Mouse (Mus musculus) embryonic facial prominence, embryonic 15.5 days (tissue): ENCODE results near the gene Gm44596. TPM values are rescaled to one million over a fixed set of nuclear protein-coding genes. Genes with fewer than 3 reads are reported as not detected.

ENCODE experiments used
- ATAC-seq: fragments of 200-750 bp; cut with Nextera tagmentation; 2 replicates; pipeline ENCODE4 v1.8.0; 2017; ENCODE audit warnings: low read depth, moderate TSS enrichment; ENCODE audit not compliant: insufficient number of reproducible peaks, low FRiP score, low TSS enrichment
- H3K27ac ChIP-seq: fragments of 300-500 bp; sonication (generic); replicated peaks from 2 replicates; pipeline ENCODE4 v1.5.1; 2015; ENCODE audit warnings: mild to moderate bottlenecking, inconsistent platforms
- H3K27me3 ChIP-seq: fragments of 300-500 bp; sonication (generic); 2 replicates; pipeline ENCODE4 v1.6.1; 2015; ENCODE audit warnings: inconsistent platforms
- H3K36me3 ChIP-seq: fragments of 300-500 bp; sonication (generic); 2 replicates; pipeline ENCODE4 v1.6.1; 2015; ENCODE audit warnings: mild to moderate bottlenecking, inconsistent platforms
- H3K4me1 ChIP-seq: fragments of 300-500 bp; sonication (generic); 2 replicates; pipeline ENCODE4 v1.6.1; 2015; ENCODE audit warnings: inconsistent platforms
- H3K4me2 ChIP-seq: fragments of 300-500 bp; sonication (generic); replicated peaks from 2 replicates; pipeline ENCODE4 v1.6.1; 2015; ENCODE audit warnings: mild to moderate bottlenecking, inconsistent platforms
- H3K4me3 ChIP-seq: fragments of 300-500 bp; sonication (generic); replicated peaks from 2 replicates; pipeline ENCODE4 v1.5.1; 2015; ENCODE audit warnings: mild to moderate bottlenecking, inconsistent platforms
- H3K9ac ChIP-seq: fragments of 300-500 bp; sonication (generic); 2 replicates; pipeline ENCODE4 v1.6.1; 2015; ENCODE audit warnings: inconsistent platforms
- H3K9me3 ChIP-seq: fragments of 300-500 bp; sonication (generic); replicated peaks from 2 replicates; pipeline ENCODE4 v1.6.1; 2016; ENCODE audit warnings: inconsistent platforms
- whole genome bisulfite sequencing: fragments of 180-500 bp; shearing (Covaris S2); methylation state at CpG from one replicate; pipeline ENCODE4 v1.1.7; 2015; 5-methylcytosine and 5-hydroxymethylcytosine counted together
- polyA plus RNA-seq: library from polyadenylated mRNA; unstranded; fragments of >200 nt; fragmentation: Nextera tagmentation; extraction: Ambion mirVana; gene quantifications from 2 replicates; pipeline ENCODE4 v1.2.1, GENCODE M21; 2015

Gm44596 gene
- polyA plus RNA-seq, 1 experiment from 2014 or later: not detected

DNA sequence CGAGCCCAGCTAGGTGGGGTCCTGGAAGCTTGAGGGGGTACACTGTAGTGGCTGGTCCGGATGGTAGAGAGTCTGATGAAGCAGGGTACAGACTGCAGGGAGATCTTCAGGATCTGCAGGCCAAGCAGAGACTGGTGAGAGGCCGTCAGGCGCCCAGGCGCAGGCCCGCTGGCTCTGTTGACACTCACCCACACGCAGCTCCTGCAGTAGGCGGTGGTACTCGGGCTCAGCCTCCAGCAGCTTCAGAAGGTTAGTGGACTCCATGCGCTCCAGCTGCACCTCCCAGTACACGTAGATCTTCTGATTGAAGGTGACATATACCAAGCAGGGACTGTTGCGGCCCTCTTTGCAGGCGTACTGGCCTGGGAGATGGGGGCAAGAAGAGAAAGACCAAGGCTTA lies 35.0 kb downstream of the Gm44596 start:
- Histone ChIP-seq H3K4me1 (no peaks in the 10 kb centered on the region), H3K4me3 (no peak overlapping the region), H3K27ac (no peak overlapping the region), H3K27me3 (no peaks in the 10 kb centered on the region), H3K36me3 (peaks cover 75% of the 10 kb centered on the region), H3K9me3 (no peaks in the 10 kb centered on the region), H3K4me2 (no peak overlapping the region), H3K9ac (no peak overlapping the region)
- ATAC-seq: no peak
- 93% methylated on average over 13 of the region's 13 CpGs for WGBS

DNA sequence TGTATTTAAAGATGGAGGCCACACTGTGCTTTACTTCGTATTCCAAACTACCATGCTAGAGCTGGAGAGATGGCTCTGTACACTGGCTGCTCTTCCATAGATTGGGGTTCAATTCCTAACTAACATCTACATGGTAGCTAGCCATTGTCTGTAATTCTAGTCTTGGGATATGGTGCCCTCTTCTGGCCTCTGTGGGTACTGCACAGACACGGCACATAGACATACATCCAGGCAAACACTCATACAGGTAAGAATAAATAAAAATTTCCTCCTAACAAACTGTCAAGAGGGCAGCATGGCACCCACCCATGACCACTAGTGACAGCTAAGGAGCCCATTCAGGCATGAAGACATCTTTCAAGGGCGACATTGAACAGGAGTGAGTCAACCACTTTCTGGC lies 35.8 kb downstream of the Gm44596 start:
- no peak overlapping the region for H3K27ac ChIP-seq
- no peaks in the 10 kb centered on the region for H3K27me3 ChIP-seq
- WGBS: 13% methylated on average over 3 of the region's 3 CpGs
- no peak overlapping the region for H3K4me3 ChIP-seq
- no peak overlapping the region for H3K9ac ChIP-seq
- no peaks in the 10 kb centered on the region for H3K4me1 ChIP-seq
- peaks cover 75% of the 10 kb centered on the region for H3K36me3 ChIP-seq
- no peak for ATAC-seq
- no peak overlapping the region for H3K4me2 ChIP-seq
- no peaks in the 10 kb centered on the region for H3K9me3 ChIP-seq

- no peak overlapping the region for H3K27ac ChIP-seq
- H3K4me1 ChIP-seq: no peaks in the 10 kb centered on the region
- peaks cover 35% of the 10 kb centered on the region for H3K36me3 ChIP-seq
- H3K9ac ChIP-seq: no peak overlapping the region
- ATAC-seq: no peak
- H3K9me3 ChIP-seq: no peaks in the 10 kb centered on the region
- H3K4me3 ChIP-seq: no peak overlapping the region
- H3K4me2 ChIP-seq: no peak overlapping the region
- WGBS: 84% methylated on average over 5 of the region's 5 CpGs
- H3K27me3 ChIP-seq: no peaks in the 10 kb centered on the region
Observed at GRCm38 (mm10) chr6:128416169-128416568, 40.9 kb downstream of the Gm44596 start.

DNA sequence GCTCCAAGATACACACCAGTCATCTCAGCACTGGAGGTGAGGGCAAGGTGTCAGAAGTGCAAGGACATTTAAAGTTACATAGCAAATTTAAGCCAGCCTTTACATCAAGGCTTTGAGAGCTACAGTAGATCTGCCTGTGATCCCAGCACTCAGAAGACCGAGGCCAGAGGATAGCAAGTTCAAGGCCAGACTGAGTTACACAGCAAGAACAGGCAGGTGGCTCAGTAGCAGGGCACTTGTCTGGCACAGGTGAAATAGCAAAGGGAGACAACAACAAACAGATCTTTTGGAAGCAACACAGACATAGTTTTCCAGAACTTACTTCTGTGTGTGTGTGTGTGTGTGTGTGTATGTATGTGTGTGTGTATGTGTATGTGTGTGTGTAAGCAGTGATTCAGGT lies 42.8 kb downstream of the Gm44596 start:
- 90% methylated on average over 1 of the region's 1 CpGs for WGBS
- ATAC-seq: no peak
- H3K9me3 ChIP-seq: no peaks in the 10 kb centered on the region
- no peaks in the 10 kb centered on the region for H3K4me1 ChIP-seq
- peaks cover 16% of the 10 kb centered on the region for H3K36me3 ChIP-seq
- no peak overlapping the region for H3K4me2 ChIP-seq
- H3K27me3 ChIP-seq: no peaks in the 10 kb centered on the region
- no peak overlapping the region for H3K27ac ChIP-seq
- no peak overlapping the region for H3K9ac ChIP-seq
- H3K4me3 ChIP-seq: no peak overlapping the region

- ATAC-seq: no peak
- Histone ChIP-seq H3K27ac (no peak overlapping the region), H3K36me3 (peaks cover 7% of the 10 kb centered on the region; the same call in 1 of the 2 replicates), H3K4me1 (peaks cover 6% of the 10 kb centered on the region), H3K9me3 (no peaks in the 10 kb centered on the region), H3K9ac (no peak overlapping the region), H3K4me2 (no peak overlapping the region), H3K4me3 (no peak overlapping the region), H3K27me3 (no peaks in the 10 kb centered on the region)
- 95% methylated on average over 2 of the region's 2 CpGs for WGBS
Observed at GRCm38 (mm10) chr6:128421036-128421435, 45.7 kb downstream of the Gm44596 start.

DNA sequence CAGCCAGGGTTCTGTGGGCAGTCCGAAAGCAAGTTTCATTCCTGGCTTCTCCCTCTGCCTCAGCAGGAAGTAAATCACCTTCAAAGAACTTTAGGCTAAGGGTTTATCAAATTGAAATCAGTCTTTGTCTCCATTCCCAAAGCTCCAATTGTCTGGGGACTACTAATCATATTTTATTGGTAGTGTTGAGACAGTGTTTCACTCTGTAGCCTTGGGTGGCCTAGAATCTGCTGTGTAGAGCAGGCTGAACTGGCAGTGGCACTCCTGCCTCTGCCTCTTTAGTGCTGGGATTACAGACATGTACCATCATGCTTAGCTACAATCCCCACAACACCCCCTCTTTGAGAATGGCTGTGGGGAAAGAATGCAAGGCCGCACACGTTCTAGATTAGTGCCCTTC lies 46.2 kb downstream of the Gm44596 start:
- Histone ChIP-seq H3K36me3 (peaks cover 7% of the 10 kb centered on the region; the same call in 1 of the 2 replicates), H3K4me2 (no peak overlapping the region), H3K27ac (no peak overlapping the region), H3K9me3 (no peaks in the 10 kb centered on the region), H3K4me1 (peaks cover 6% of the 10 kb centered on the region), H3K27me3 (no peaks in the 10 kb centered on the region), H3K4me3 (no peak overlapping the region), H3K9ac (no peak overlapping the region)
- ATAC-seq: no peak
- WGBS: 85% methylated on average over 3 of the region's 3 CpGs

DNA sequence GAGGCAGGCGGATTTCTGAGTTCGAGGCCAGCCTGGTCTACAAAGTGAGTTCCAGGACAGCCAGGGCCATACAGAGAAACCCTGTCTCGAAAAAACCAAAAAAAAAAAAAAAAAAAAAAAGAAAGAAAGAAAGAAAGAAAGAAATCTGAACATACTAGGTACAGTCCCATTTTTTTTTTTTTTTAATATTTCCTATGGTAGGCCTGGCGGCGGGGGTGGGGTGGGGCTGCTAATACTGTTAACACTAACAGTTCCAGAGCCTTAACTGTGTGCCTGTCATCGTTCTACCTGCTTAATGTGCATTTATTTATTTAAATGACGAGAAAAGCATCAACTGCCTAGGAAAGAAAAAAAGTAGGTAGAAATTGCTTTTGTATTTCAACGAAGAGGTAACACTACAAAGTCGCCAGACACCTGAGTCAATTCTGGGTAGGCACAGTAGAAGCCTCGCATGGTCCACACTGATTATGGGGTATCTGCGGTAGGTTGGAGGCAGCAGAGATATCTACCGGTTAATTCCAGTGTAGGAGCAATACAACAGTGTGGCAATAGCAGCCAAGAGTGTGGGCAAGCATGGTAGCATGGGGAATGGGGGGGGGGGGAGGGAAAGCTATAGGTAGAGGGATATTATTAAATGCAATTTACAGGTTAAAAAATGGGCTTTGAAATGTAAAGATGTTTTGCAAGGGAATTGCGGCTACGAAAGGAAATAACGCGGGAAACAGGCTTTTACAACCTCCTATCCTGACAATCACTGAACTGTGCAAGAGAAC lies 48.4 kb downstream of the Gm44596 start:
- Histone ChIP-seq H3K4me1 (peaks cover 6% of the 10 kb centered on the region), H3K9me3 (no peaks in the 10 kb centered on the region), H3K27ac (peak overlapping the region; percentile 98), H3K4me2 (peak overlapping the region; percentile 55), H3K4me3 (peak overlapping the region; percentile 70), H3K36me3 (peaks cover 16% of the 10 kb centered on the region), H3K9ac (peak overlapping the region; percentile 69; the same call in 1 of the 2 replicates), H3K27me3 (no peaks in the 10 kb centered on the region)
- 39% methylated on average over 15 of the region's 16 CpGs for WGBS
- no peak for ATAC-seq

DNA sequence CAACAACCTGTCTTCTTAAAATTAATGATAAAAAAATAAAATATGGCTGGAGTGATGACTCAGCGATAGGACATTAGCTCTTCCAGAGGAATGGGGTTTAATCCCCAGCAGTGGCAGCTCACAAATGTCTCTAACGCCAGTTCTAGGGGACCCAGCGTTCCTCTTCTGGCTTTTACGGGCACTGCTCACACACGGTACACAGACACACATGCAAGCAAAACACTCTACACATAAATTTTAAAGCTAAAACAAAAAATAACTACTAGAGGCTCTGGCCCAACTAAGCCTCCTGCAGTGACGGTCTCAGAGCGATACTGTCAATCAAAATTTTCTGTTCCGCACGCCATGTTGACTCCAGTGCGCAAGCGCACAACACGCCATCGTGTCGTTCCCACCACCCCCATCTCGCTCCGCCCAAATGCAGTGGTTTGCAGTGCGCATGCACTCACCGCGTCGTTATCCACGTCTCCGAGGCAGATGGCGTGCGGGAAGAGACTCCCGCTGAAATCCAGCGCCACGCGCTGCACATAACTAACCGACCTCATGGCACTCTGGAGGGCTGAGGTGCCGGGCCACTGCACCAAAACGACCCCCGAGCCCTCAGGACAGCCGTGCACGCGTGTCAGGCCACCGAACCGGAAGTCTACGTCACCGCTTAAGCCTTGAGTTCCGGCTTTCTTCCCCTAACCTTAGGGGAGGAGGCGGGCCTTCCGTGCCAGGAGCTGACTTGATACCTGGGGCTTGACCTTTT lies 49.1 kb downstream of the Gm44596 start, which contains the start of gene Itfg2:
Gene Itfg2 (minus strand): TSS at position 663 of the 751 bp plus-strand sequence.
- Histone ChIP-seq H3K36me3 (peaks cover 21% of the 10 kb centered on the region), H3K9me3 (no peaks in the 10 kb centered on the region), H3K4me3 (peak within 1 kb of the TSS; percentile 70), H3K27ac (peak within 1 kb of the TSS; percentile 98), H3K9ac (peak within 1 kb of the TSS; percentile 69), H3K4me1 (peaks cover 6% of the 10 kb centered on the region), H3K4me2 (peak within 1 kb of the TSS; percentile 55), H3K27me3 (no peaks in the 10 kb centered on the region)
- ATAC-seq: peak; percentile 94
- under 1% methylated on average over 42 of the region's 42 CpGs for WGBS

DNA sequence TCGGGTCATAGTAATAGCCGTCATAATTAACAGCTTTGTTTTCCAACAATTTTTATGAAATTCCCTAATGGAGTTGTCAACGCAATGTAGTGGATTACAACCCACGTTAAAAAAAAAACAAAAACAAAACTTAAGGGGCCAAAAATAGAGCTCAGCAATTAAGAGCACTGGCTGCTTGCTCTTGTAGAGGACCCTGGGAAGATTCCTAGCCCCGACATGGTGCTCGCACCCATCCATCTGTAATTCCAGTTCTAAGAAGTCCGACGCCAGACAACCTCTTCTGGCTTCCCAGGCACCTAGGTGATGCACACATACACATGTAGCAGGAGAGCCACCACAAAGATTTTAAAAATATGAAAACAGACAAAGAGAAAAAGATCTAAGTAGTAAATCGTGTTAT lies 49.7 kb downstream of the Gm44596 start:
- Histone ChIP-seq H3K27ac (peak overlapping the region; percentile 98), H3K9ac (peak overlapping the region; percentile 69), H3K4me3 (peak overlapping the region; percentile 70), H3K27me3 (no peaks in the 10 kb centered on the region), H3K4me2 (peak overlapping the region; percentile 55), H3K36me3 (peaks cover 23% of the 10 kb centered on the region), H3K9me3 (no peaks in the 10 kb centered on the region), H3K4me1 (peaks cover 6% of the 10 kb centered on the region)
- WGBS: 17% methylated on average over 9 of the region's 9 CpGs
- no peak for ATAC-seq

DNA sequence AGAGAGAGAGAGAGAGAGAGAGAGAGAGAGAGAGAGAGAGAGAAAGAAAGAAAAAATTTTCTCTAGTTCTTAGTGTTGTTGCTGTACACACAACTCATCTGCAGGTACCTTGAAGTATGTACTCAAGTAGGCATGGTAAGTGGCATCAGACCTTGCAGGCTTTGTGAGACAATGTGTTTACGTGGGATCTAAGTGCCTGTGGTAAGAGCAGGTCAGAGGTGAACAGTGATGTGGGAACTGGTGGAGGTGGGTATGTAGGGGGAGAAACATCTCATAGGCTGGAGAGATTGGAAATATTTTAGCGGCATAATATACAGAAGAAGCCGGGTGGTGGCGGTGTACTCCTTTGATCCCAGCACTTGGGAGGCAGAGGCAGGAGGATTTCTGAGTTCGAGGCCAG lies 52.3 kb downstream of the Gm44596 start:
- H3K4me1 ChIP-seq: peaks cover 6% of the 10 kb centered on the region
- H3K9me3 ChIP-seq: no peaks in the 10 kb centered on the region
- H3K4me2 ChIP-seq: no peak overlapping the region
- no peak for ATAC-seq
- H3K36me3 ChIP-seq: peaks cover 46% of the 10 kb centered on the region
- H3K27me3 ChIP-seq: no peaks in the 10 kb centered on the region
- no peak overlapping the region for H3K4me3 ChIP-seq
- no peak overlapping the region for H3K27ac ChIP-seq
- WGBS: 89% methylated on average over 5 of the region's 5 CpGs
- H3K9ac ChIP-seq: no peak overlapping the region

DNA sequence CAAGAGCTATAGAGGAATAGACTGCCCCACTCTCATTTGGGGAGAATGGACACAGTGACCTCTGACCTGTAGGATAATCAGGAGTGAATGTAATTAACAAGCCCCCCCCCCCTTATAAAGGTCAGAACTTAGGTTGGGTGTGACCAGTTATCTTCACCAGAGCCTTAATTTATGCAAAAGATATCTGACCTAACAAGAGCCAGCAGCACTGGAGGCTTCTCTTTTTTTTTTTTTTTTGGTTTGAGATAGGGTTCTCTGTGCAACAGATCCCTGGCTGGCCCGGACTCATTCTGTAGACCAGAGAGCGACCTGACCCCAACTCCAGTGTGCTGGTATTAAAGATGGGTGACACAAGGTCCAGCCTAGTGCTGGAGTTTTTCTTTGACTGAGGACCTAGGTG lies 54.0 kb downstream of the Gm44596 start:
- Histone ChIP-seq H3K27ac (no peak overlapping the region), H3K9ac (no peak overlapping the region), H3K27me3 (no peaks in the 10 kb centered on the region), H3K4me3 (no peak overlapping the region), H3K4me1 (0 out of 2 replicates have a peak, but pooled peaks cover 2% of the 10 kb centered on the region), H3K4me2 (no peak overlapping the region), H3K36me3 (peaks cover 63% of the 10 kb centered on the region), H3K9me3 (no peaks in the 10 kb centered on the region)
- no peak for ATAC-seq
- WGBS: 100% methylated on average over 2 of the region's 2 CpGs
